Mouse (Mus musculus): ENCODE measurements at regions not wholly inside any gene's neighbourhood (a gene's known extent, or its start where the extent isn't known, plus 50 kb on each side); places are given as distances from the start of the nearest gene placed in this dataset.

- peak; percentile 85 for DNase-seq (ENCODE audit: inconsistent ontology term)
Observed at GRCm38 (mm10) chr5:60599460-60600299, 1208.9 kb upstream of the G6pd2 start.

- no peak for DNase-seq (ENCODE audit: inconsistent ontology term)
Observed at GRCm38 (mm10) chr5:60600300-60600648, 1208.3 kb upstream of the G6pd2 start.

DNA sequence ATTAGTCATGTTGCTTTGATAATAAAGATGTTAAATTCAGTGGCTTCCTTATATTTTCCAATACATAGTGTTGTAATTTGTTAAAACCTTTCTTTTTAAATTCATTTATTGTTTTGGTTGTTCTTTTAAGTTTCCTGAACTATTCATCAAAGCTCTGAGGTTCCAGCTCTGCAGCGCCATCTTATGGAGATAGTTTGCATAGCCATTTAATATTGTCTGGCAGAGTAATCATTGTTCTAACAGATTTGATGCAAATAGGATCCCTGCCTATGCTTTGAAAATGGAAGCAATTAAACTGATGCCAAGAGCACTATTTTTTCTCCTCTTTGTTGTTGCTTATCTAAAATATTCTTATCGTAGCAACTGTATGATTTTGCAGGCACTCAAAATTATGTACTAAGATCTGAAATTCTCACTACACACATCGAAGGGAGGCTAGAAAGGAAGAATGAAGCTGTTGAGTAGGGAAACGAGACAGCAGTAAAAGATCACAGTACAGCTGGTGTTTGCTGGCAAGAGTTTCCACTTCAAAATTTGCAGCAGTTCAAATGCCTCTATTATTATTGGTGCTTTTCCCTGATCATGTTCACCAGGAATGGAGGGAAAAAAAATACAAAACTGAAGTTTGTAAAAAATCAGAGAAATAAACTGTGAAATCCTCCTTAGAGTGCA lies 1199.5 kb upstream of the G6pd2 start:
- DNase-seq (ENCODE audit: inconsistent ontology term), result peak; percentile 29

All from Muller cell, postnatal 12 days (primary cell).